Mouse (Mus musculus) midbrain, postnatal 0 days (tissue): ENCODE measurements around the gene Slc9a3. TPM values are rescaled to one million over a fixed set of nuclear protein-coding genes. Genes with fewer than 3 reads are reported as not detected.

Experiments used
- ATAC-seq: fragments of 200-750 bp; cut with Nextera tagmentation; 2 replicates; pipeline ENCODE4 v1.8.0; 2017; ENCODE audit warnings: moderate number of reproducible peaks, mild to moderate bottlenecking, moderate TSS enrichment, moderate library complexity; ENCODE audit not compliant: low FRiP score
- DNase-seq: peaks from one replicate; pipeline ENCODE4 v3.0.0-alpha.2; 2015; ENCODE audit warnings: low spot score
- H3K27ac ChIP-seq: fragments of 300-500 bp; sonication (generic); 2 replicates; pipeline ENCODE4 v1.5.1; 2014; ENCODE audit warnings: low read depth, mild to moderate bottlenecking, low read length, mixed read lengths
- H3K27me3 ChIP-seq: fragments of 300-500 bp; sonication (generic); 2 replicates; pipeline ENCODE4 v1.6.1; 2014; ENCODE audit warnings: low read length, control low read depth, mixed read lengths; ENCODE audit not compliant: insufficient read depth
- H3K36me3 ChIP-seq: fragments of 300-500 bp; sonication (generic); 2 replicates; pipeline ENCODE4 v1.6.1; 2014; ENCODE audit warnings: low read length, control low read depth, mixed read lengths; ENCODE audit not compliant: insufficient read depth
- H3K4me1 ChIP-seq: fragments of 300-500 bp; sonication (generic); 2 replicates; pipeline ENCODE4 v1.6.1; 2014; ENCODE audit warnings: mild to moderate bottlenecking, control low read depth, antibody characterized with exemption, low read length, mixed read lengths; ENCODE audit not compliant: insufficient read depth
- H3K4me2 ChIP-seq: fragments of 300-500 bp; sonication (generic); 2 replicates; pipeline ENCODE4 v1.6.1; 2014; ENCODE audit warnings: low read depth, mild to moderate bottlenecking, low read length, mixed read lengths; ENCODE audit not compliant: poor library complexity, severe bottlenecking
- H3K4me3 ChIP-seq: fragments of 300-500 bp; sonication (generic); 2 replicates; pipeline ENCODE4 v1.5.1; 2014; ENCODE audit warnings: low read depth, mild to moderate bottlenecking, low read length, moderate library complexity
- H3K9ac ChIP-seq: fragments of 300-500 bp; sonication (generic); replicated peaks from 2 replicates; pipeline ENCODE4 v1.6.1; 2014; ENCODE audit warnings: mild to moderate bottlenecking, low read length, moderate library complexity, mixed read lengths; ENCODE audit not compliant: poor library complexity, severe bottlenecking
- H3K9me3 ChIP-seq: fragments of 300-500 bp; sonication (generic); 2 replicates; pipeline ENCODE4 v1.6.1; 2016; ENCODE audit warnings: low read length, control low read depth
- CTCF ChIP-seq: IDR thresholded peaks from 2 replicates; pipeline ENCODE4 v1.5.1; 2016; ENCODE audit warnings: antibody characterized with exemption, mild to moderate bottlenecking
- WGBS: fragments of 180-500 bp; shearing (Covaris S2); extraction: QIAGEN DNeasy Blood & Tissue Kit; methylation state at CpG from one replicate; pipeline ENCODE4 v1.1.7; 2014; 5-methylcytosine and 5-hydroxymethylcytosine counted together
- polyA plus RNA-seq: library from polyadenylated mRNA; unstranded; fragments of >200 nt; fragmentation: Nextera tagmentation; extraction: Ambion mirVana; gene quantifications from 2 replicates; pipeline ENCODE4 v1.2.1, GENCODE M21; 2015
- total RNA-seq: library from RNA; depleted of rRNA; stranded (reverse); fragments of >200 nt; gene quantifications from 2 replicates; pipeline ENCODE4 v1.2.3, GENCODE M21; 2014

Gene Slc9a3
- total and polyA plus RNA-seq, 2 experiments from 2014 or later, result 0.49 to 1.1 TPM

DNA sequence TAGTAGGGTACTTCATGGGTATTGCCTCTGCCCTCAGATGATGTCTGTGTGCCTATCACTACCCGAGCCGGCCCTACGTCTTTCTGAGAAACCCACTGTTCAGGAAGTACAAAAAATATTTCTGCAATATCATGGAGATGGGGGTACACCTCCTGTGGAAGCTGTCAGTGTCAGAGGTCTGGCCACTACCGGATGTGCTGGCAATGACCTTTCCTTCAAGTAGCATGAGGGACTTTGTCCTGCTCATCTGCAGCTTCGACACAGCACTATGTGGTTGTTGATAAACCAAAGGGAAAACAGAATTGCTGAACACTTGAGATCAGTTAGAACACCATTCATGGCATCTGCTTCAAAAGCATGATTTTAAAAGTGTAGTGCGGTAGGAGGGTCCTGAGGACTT lies 19.5 kb downstream of the Slc9a3 start:
- H3K9ac ChIP-seq, result no peak overlapping the region
- H3K4me2 ChIP-seq, result no peak overlapping the region
- H3K9me3 ChIP-seq, result no peaks in the 10 kb centered on the region
- DNase-seq (no peak), ATAC-seq (no peak)
- no peaks in the 10 kb centered on the region for H3K4me1 ChIP-seq
- H3K27ac ChIP-seq, result no peak overlapping the region
- no peaks in the 10 kb centered on the region for H3K27me3 ChIP-seq
- no peak for TF ChIP-seq CTCF
- no peak overlapping the region for H3K4me3 ChIP-seq
- 92% methylated on average over 6 of the region's 6 CpGs for WGBS
- H3K36me3 ChIP-seq, result no peaks in the 10 kb centered on the region

DNA sequence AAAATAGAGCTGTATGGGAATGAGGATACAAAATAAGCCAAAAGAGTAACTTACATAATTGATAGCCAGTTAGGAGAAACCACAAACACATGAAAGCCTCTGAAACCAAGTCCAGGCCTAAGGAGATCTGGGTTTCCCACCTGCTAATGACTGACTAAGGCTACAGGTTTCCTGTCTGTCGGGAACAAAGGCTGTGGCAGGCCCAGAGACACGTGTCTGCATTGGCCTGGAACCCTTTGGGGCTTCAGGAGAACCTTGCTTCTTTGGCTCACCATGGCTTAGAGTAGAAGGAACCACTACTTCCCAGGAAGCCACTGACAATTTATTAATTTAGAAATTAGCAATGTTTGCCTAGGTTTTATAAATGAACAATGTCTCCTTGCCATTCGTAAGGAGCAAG lies 22.0 kb downstream of the Slc9a3 start:
- no peak overlapping the region for H3K4me3 ChIP-seq
- no peaks in the 10 kb centered on the region for H3K27me3 ChIP-seq
- DNase-seq (no peak), ATAC-seq (no peak)
- no peak overlapping the region for H3K27ac ChIP-seq
- no peak overlapping the region for H3K9ac ChIP-seq
- H3K9me3 ChIP-seq, result no peaks in the 10 kb centered on the region
- TF ChIP-seq CTCF, result no peak
- no peaks in the 10 kb centered on the region for H3K4me1 ChIP-seq
- no peak overlapping the region for H3K4me2 ChIP-seq
- no peaks in the 10 kb centered on the region for H3K36me3 ChIP-seq
- WGBS, result 74% methylated on average over 3 of the region's 3 CpGs

DNA sequence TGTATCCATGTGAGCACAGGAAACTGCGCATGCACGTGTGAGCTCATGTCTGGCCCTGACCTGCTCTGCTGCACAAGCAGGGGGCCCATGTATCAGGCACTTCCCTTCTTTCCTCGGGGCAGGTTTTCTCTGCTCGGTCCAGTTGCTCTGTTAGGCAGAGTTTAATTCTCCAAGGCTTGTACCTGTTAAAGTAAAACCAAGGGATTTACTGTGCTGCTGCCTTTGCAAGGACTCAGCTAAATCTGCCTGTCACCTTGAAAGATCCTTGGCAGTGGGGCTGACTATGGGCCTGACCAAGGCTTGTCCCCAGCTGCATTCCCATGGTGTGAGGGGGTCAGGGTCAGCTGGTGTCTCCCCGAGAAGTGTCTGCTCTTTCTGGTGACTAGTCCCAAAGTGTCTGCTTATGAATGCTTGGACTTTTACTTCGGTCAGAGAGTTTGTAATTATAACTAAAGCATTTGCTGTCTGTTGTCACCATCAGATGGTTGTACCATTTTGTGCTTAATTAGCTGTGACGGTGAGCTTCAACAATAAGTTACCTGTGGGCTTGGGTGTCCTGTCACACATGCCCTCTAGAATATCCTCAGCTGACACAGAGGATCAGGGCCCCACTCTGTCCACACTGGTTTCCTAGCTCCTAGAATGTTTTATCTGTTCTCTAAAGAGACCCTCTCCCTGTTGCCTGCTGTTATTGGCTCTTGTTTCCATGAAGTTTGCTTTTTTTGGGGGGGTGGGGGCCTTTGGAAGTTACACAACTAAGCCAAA lies 23.0 kb downstream of the Slc9a3 start:
- H3K4me1 ChIP-seq, result no peaks in the 10 kb centered on the region
- H3K36me3 ChIP-seq, result no peaks in the 10 kb centered on the region
- H3K27ac ChIP-seq, result no peak overlapping the region
- ATAC-seq, result no peak
- no peaks in the 10 kb centered on the region for H3K9me3 ChIP-seq
- DNase-seq, result no peak
- TF ChIP-seq CTCF, result no peak
- H3K4me3 ChIP-seq, result no peak overlapping the region
- 82% methylated on average over 7 of the region's 7 CpGs for WGBS
- no peaks in the 10 kb centered on the region for H3K27me3 ChIP-seq
- no peak overlapping the region for H3K4me2 ChIP-seq
- H3K9ac ChIP-seq, result no peak overlapping the region

DNA sequence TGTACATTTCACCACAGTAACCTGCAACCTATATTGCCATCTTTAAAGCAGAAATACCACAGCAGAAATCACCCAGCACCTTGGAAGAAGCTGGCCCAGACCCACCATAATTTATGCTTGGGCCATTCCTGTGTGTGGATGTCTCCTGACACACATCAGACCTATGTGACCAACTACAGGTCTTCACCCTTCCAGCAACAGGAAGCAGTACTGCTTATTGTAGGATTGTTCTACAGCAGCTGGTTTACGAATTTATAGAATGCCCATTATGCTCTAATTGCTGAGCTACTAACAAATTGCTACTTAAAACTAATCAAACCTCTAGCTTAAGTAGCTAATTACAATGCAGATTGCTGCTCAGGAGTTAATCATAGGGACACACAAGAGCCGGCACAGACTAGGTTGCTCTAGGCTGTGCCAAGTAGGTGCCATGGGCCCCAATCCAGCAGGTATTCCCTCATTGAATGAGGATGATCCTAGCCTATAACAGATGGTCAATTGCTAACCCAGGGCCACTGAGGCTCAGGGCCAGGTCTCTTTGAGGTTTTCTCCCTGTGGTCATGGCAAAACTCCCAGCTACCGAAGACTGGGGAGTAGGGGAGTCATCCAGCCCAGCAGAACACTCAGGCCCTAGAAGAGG lies 24.8 kb downstream of the Slc9a3 start:
- no peak for ATAC-seq
- Histone ChIP-seq H3K36me3 (no peaks in the 10 kb centered on the region), H3K9ac (no peak overlapping the region), H3K27me3 (no peaks in the 10 kb centered on the region), H3K27ac (no peak overlapping the region), H3K4me2 (no peak overlapping the region), H3K9me3 (no peaks in the 10 kb centered on the region), H3K4me1 (no peaks in the 10 kb centered on the region), H3K4me3 (no peak overlapping the region)
- DNase-seq, result peak; percentile 28
- WGBS, result 92% methylated on average over 3 of the region's 3 CpGs
- TF ChIP-seq CTCF, result no peak

DNA sequence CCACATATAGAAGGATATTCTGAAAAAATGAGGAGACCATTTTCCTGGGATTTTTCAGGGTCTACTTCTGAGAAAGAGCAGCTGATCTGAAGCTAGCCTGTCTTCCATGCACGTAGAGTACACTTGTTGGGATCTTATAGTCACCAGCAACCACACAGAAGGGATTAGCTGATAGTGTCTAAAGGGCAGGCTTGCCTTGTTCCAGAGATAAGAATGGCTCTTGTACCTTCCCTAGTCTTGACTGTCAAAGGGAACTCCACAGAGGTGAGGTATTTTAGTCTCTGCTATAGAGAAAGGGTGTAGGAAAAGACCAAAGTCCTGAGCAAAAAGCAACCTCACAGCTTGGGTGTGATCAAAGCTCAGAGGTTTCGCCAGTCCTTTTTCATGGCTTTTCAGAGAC lies 26.1 kb downstream of the Slc9a3 start:
- no peak for DNase-seq
- 79% methylated on average over 2 of the region's 2 CpGs for WGBS
- no peak overlapping the region for H3K27ac ChIP-seq
- H3K27me3 ChIP-seq, result no peaks in the 10 kb centered on the region
- no peak for ATAC-seq
- no peaks in the 10 kb centered on the region for H3K4me1 ChIP-seq
- no peak overlapping the region for H3K9ac ChIP-seq
- H3K36me3 ChIP-seq, result no peaks in the 10 kb centered on the region
- TF ChIP-seq CTCF, result no peak
- no peaks in the 10 kb centered on the region for H3K9me3 ChIP-seq
- H3K4me3 ChIP-seq, result no peak overlapping the region
- no peak overlapping the region for H3K4me2 ChIP-seq

DNA sequence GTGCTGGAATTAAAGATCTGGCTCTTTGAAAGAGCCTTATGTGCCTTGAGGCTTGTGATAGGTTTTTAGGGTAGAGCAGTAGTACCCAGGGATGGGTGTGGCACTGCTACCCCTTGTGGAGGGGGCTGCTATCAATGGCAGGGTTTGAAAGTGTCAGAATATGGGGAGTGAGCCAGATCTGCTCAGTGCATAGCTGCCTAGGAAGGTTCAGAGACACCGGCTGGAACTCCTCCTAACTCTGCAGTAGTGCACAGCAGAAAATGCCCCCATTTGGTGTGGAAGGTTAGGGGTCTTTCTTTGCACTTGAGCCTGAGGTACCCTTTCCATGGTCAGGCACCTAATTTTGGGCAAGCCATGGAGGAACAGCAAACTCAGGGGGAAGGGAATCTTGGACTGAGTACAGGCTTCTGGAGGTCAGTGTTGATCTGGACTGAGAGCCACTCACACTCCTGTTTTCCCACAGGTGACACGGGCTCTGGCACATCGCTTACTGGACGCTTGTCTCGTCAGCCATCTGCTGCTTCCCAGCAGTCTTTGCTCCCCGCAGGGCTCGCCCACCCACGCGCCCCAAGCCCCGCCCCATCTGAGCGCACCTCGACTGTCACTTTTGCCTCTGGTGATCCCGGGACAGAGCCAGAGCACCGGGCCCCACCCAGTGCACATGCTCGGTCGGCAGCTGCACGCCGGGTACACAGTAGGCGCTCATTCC lies 45.2 kb downstream of the Slc9a3 start:
- H3K27me3 ChIP-seq, result no peaks in the 10 kb centered on the region
- WGBS, result 8% methylated on average over 19 of the region's 19 CpGs
- H3K4me2 ChIP-seq, result peak overlapping the region; percentile 78
- no peak overlapping the region for H3K27ac ChIP-seq
- H3K36me3 ChIP-seq, result peaks cover 17% of the 10 kb centered on the region
- H3K9ac ChIP-seq, result peak overlapping the region; percentile 61; the same call in 1 of the 2 replicates
- H3K4me1 ChIP-seq, result no peaks in the 10 kb centered on the region
- H3K9me3 ChIP-seq, result no peaks in the 10 kb centered on the region
- ATAC-seq (peak; percentile 77), DNase-seq (peak; percentile 31)
- TF ChIP-seq CTCF, result no peak
- H3K4me3 ChIP-seq, result peak overlapping the region; percentile 39
